Mouse (Mus musculus) erythroblast, embryonic 14.5 days (primary cell): ENCODE measurements around the gene Ovca2.

Experiments used
- GATA1 ChIP-seq: IDR thresholded peaks from 2 replicates; pipeline ENCODE4 v1.6.1; 2012; ENCODE audit warnings: low read length, inconsistent platforms, mixed read lengths
- TAL1 ChIP-seq: IDR thresholded peaks from 3 replicates; pipeline ENCODE4 v1.6.1; 2012; ENCODE audit warnings: low read length, inconsistent platforms, mixed read lengths

- TF ChIP-seq GATA1 (no peak), TAL1 (no peak)
These were observed 17.7 kb downstream of the Ovca2 start for GRCm38 (mm10) chr11:75160954-75161353.
